Mouse (Mus musculus): ENCODE results near the gene Tmem150b.

- TF ChIP-seq POLR2A (IDR thresholded peaks at IDR 0.05; ENCODE audit: insufficient read length, low read depth) (no peak), SRF (IDR thresholded peaks at IDR 0.05; ENCODE audit: control insufficient read depth, insufficient read length, low read depth) (no peak), TCF12 (IDR thresholded peaks at IDR 0.05; ENCODE audit: insufficient read depth, poor library complexity, severe bottlenecking) (no peak), MYOG (IDR thresholded peaks at IDR 0.05; ENCODE audit: control insufficient read depth in 1 of 3, insufficient read depth in 1 of 3, insufficient read length in 2 of 3, low read depth in 2 of 3) (no peak), MYOD1 (IDR thresholded peaks at IDR 0.05; ENCODE audit: control insufficient read depth in 1 of 3, insufficient read length in 2 of 3, low read depth in 2 of 3) (no peak), USF1 (IDR thresholded peaks at IDR 0.05; ENCODE audit: low read depth) (no peak), MAX (IDR thresholded peaks at IDR 0.05; ENCODE audit: low read depth) (no peak), TCF3 (IDR thresholded peaks at IDR 0.05; ENCODE audit: insufficient read length, low read depth) (no peak), E2F4 (IDR thresholded peaks at IDR 0.05; ENCODE audit: insufficient read depth) (no peak)
Observed at GRCm38 (mm10) chr7:4740309-4740727, 15.3 kb upstream of the Tmem150b start.
